In the genomic region with DNA sequence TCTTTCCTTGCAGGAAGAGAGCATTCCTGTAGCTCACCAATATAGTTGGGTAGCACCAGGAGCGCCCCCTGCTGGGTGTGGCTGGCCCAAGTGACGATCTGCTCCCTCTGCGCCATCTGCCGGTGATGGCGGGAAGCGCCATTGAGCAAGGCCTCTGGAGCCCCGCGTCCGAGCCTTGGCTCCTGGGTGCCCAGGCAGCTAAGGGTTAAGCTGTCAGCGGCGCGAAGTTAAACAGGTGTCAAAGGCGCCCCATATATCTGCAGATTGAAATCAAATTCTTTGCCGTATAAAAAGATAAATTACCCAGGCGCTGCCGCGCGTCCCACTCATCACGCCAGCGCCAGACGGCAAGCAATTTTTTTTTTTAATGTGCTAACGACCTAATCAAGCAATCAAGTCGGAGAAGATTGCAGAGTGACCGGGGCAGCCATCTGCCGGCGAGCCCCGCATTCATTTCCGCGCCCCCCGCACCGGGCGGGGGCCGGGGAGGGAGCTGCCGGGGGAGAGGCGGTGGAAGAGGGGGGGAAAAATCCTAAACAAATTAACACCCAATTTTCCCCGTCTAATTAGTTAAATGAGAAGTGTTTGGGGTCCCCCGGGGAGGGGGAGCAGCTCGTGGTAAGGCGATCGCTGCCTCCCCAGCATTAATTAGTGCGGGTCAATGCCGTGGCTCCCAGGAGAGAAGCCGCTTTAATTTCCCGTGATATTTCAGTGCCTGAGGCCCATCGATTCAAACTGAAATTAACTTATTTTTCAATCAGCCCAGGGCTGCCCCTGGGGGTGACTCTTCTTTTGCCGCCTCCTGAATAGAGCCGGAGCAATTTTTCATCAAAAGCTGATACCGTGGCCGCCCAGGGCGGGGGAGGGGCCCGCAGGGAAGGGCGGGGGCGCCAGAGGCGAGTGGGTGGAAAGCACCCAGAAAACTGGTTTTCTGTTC, we compare ENCODE assay signal across 8 mouse cellular contexts. TPM values are rescaled to one million over a fixed set of nuclear protein-coding genes. Genes with fewer than 3 reads are reported as not detected.
A peak's percentile ranks its signal among the peaks of the same experiment; 100 is the strongest.
DNase-seq lines count a peak whose midpoint lies in the region; ATAC-seq and TF ChIP-seq lines count a peak whose summit lies in the region.

No protein-coding gene starts in this region.

- TF ChIP-seq EP300 in MEL (IDR thresholded peaks at IDR 0.05; ENCODE audit: low read depth in 1 of 2, low read length in 2 of 2): no peak

- peak overlapping the region; percentile 69 for H3K9ac ChIP-seq in MEL (ENCODE audit: control insufficient read depth, low read depth, low read length, poor library complexity, severe bottlenecking)
- H3K9ac ChIP-seq in lung, embryonic 16.5 days (ENCODE audit: low read length): peak overlapping the region; percentile 68

- under 1% methylated on average over 54 of the region's 54 CpGs for WGBS in cerebellum, adult 2 months
- WGBS in lung, embryonic 16.5 days: under 1% methylated on average over 54 of the region's 54 CpGs

- H3K27me3 ChIP-seq in MEL (ENCODE audit: control insufficient read depth in 1 of 2, insufficient read depth in 2 of 2, low read length in 2 of 2): peaks cover 0 to 1% of the 10 kb centered on the region in 2 experiments; a peak in 1 of 4 replicates
- no peaks in the 10 kb centered on the region for H3K27me3 ChIP-seq in cerebellum, adult 2 months (ENCODE audit: control insufficient read depth, insufficient read depth, low read length)
- no peaks in the 10 kb centered on the region for H3K27me3 ChIP-seq in lung, embryonic 16.5 days (ENCODE audit: control insufficient read depth, insufficient read depth, low read depth, low read length)

- 0 out of 4 replicates have a peak, but pooled peaks of 1 of the 2 experiments have one; percentile 23 for TF ChIP-seq POLR2A in MEL (IDR thresholded peaks at IDR 0.05; ENCODE audit: control insufficient read depth in 1 of 2, insufficient read depth in 1 of 2, low read depth in 1 of 2, low read length in 2 of 2, poor library complexity in 1 of 2)
- no peak for TF ChIP-seq POLR2A in cerebellum, adult 2 months (IDR thresholded peaks at IDR 0.05; ENCODE audit: borderline replicate concordance, insufficient read depth, low read length)

- H3K4me2 ChIP-seq in lung, embryonic 16.5 days (ENCODE audit: low read depth, low read length): peak overlapping the region; percentile 100

- H3K27ac ChIP-seq in MEL (ENCODE audit: control insufficient read depth, low read depth, low read length): no peak overlapping the region
- no peak overlapping the region for H3K27ac ChIP-seq in cerebellum, adult 2 months (ENCODE audit: insufficient read depth, low read length)
- H3K27ac ChIP-seq in lung, embryonic 16.5 days (ENCODE audit: low read length): no peak overlapping the region

- ATAC-seq in hematopoietic stem cell, adult 5-6 weeks (replicated peaks in 1 of 2; ENCODE audit: insufficient read depth in 1 of 2, low FRiP score in 2 of 2, low TSS enrichment in 1 of 2, low read depth in 1 of 2, poor library complexity in 2 of 2, severe bottlenecking in 2 of 2): peak; percentile 92 to 93
- ATAC-seq in lung, embryonic 16.5 days (ENCODE audit: low read depth): peak; percentile 54; the same call in 1 of the 2 replicates

- H3K36me3 ChIP-seq in MEL (ENCODE audit: control insufficient read depth in 1 of 2, insufficient read depth in 2 of 2, low read length in 2 of 2): no peaks in the 10 kb centered on the region
- no peaks in the 10 kb centered on the region for H3K36me3 ChIP-seq in lung, embryonic 16.5 days (ENCODE audit: control insufficient read depth, insufficient read depth, low read length)

- peak in 2 of 3 experiments; percentile 97 to 100; a peak in 5 of 6 replicates for TF ChIP-seq CTCF in MEL (IDR thresholded peaks at IDR 0.05 in 2 of 3, conservative IDR thresholded peaks at IDR 0.05 in 1 of 3; ENCODE audit: control insufficient read depth in 1 of 3, insufficient read depth in 1 of 3, low read depth in 2 of 3, low read length in 3 of 3, poor library complexity in 1 of 3, severe bottlenecking in 1 of 3)
- peak; percentile 99 for TF ChIP-seq CTCF in cerebellum, adult 2 months (IDR thresholded peaks at IDR 0.05; ENCODE audit: borderline replicate concordance, insufficient read depth, low read depth, low read length)

- H3K4me1 ChIP-seq in MEL (ENCODE audit: control insufficient read depth in 1 of 2, insufficient read depth in 2 of 2, low read length in 2 of 2): no peaks in the 10 kb centered on the region
- no peaks in the 10 kb centered on the region for H3K4me1 ChIP-seq in cerebellum, adult 2 months (ENCODE audit: control insufficient read depth, insufficient read depth, low read length)
- H3K4me1 ChIP-seq in lung, embryonic 16.5 days (replicated peaks; ENCODE audit: control insufficient read depth, insufficient read depth, low read length): no peaks in the 10 kb centered on the region

- TF ChIP-seq RAD21 in MEL (IDR thresholded peaks at IDR 0.05; ENCODE audit: low read depth, low read length): peak; percentile 54

- peak overlapping the region; percentile 72 to 83 for H3K4me3 ChIP-seq in MEL (ENCODE audit: control insufficient read depth in 1 of 2, insufficient read depth in 1 of 2, low read depth in 2 of 2, low read length in 2 of 2)
- peak overlapping the region; percentile 70 for H3K4me3 ChIP-seq in cerebellum, adult 2 months (replicated peaks; ENCODE audit: insufficient read depth, low read depth, low read length)
- H3K4me3 ChIP-seq in lung, embryonic 16.5 days (ENCODE audit: low read length): peak overlapping the region; percentile 64

- H3K79me2 ChIP-seq in MEL (ENCODE audit: control insufficient read depth, insufficient read depth, low read length, poor library complexity): no peaks in the 10 kb centered on the region

- no peaks in the 10 kb centered on the region for H3K9me3 ChIP-seq in MEL (replicated peaks; ENCODE audit: insufficient read depth, low read length)
- no peaks in the 10 kb centered on the region for H3K9me3 ChIP-seq in lung, embryonic 16.5 days (ENCODE audit: control insufficient read depth, low read length)

- DNase-seq in MEL (ENCODE audit: low read depth, low spot score): peak; percentile 87
- DNase-seq in cerebellum, adult 2 months: peak; percentile 92 to 97
- peak; percentile 91 for DNase-seq in forelimb bud, embryonic 11.5 days (ENCODE audit: low read depth, low spot score)
- DNase-seq in layer of hippocampus, adult 9-10 months (ENCODE audit: low spot score): peak; percentile 94
- DNase-seq in ovary, postnatal 10 days (ENCODE audit: low spot score): peak; percentile 92
- DNase-seq in thymus, postnatal 10 days (ENCODE audit: low spot score in 2 of 2): peak; percentile 75 to 96

TF ChIP-seq in MEL, 35 proteins besides CTCF, POLR2A, EP300 and RAD21:
- no peak for TF ChIP-seq NELFE (IDR thresholded peaks at IDR 0.05; ENCODE audit: low read depth, low read length)
- no peak for TF ChIP-seq MEF2A (IDR thresholded peaks at IDR 0.05; ENCODE audit: extremely low read depth, insufficient replicate concordance, low read depth, low read length, poor library complexity, severe bottlenecking)
- no peak for TF ChIP-seq JUND (IDR thresholded peaks at IDR 0.05; ENCODE audit: low read depth, low read length)
- TF ChIP-seq TAL1 (IDR thresholded peaks at IDR 0.05; ENCODE audit: low read length): no peak
- no peak for TF ChIP-seq ZKSCAN1 (IDR thresholded peaks at IDR 0.05; ENCODE audit: low read depth, low read length)
- peak; percentile 13; the same call in 1 of the 2 replicates for TF ChIP-seq SIN3A (IDR thresholded peaks at IDR 0.05; ENCODE audit: low read length)
- TF ChIP-seq SMC3 (IDR thresholded peaks at IDR 0.05; ENCODE audit: low read depth, low read length): peak; percentile 88
- peak; percentile 62; the same call in 1 of the 2 replicates for TF ChIP-seq MAZ (IDR thresholded peaks at IDR 0.05; ENCODE audit: low read depth, low read length)
- TF ChIP-seq ZNF384 (IDR thresholded peaks at IDR 0.05; ENCODE audit: low read depth, low read length): peak; percentile 29; the same call in 1 of the 2 replicates
- TF ChIP-seq ZC3H11A (IDR thresholded peaks at IDR 0.05; ENCODE audit: low read depth, low read length): peak; percentile 26; the same call in 1 of the 2 replicates
- TF ChIP-seq TBP (IDR thresholded peaks at IDR 0.05; ENCODE audit: low read depth, low read length): 0 out of 2 replicates have a peak, but pooled peaks have one; percentile 40
- TF ChIP-seq MYB (IDR thresholded peaks at IDR 0.05; ENCODE audit: low read depth, low read length): no peak

RNA-seq across cellular contexts. Expression of gene Vsx2, which starts 20.5 kb away (rescaled TPM):
- total RNA-seq in MEL (2012; rRNA removed): not detected in 2 replicates
- not detected for polyA plus RNA-seq in MEL (2012; ENCODE audit: insufficient read depth in 1 of 2, insufficient read length in 2 of 2, low read depth in 1 of 2, low replicate concordance in 2 of 2, missing spikeins in 1 of 2)
- polyA plus RNA-seq in cerebellum, adult 2 months (2012; rRNA removed): 1.6 and 2.2 TPM in 2 replicates
- not detected in 2 replicates for total RNA-seq in hematopoietic stem cell, adult 5-6 weeks (2017)
- polyA plus RNA-seq in lung, embryonic 16.5 days (2015; fragmentation: Nextera tagmentation; extraction: Ambion mirVana): not detected in 2 replicates

RNA-seq across cellular contexts. Expression of gene Abcd4, which starts 27.1 kb away (rescaled TPM):
- total RNA-seq in MEL (2012; rRNA removed): 3.5 TPM in 2 replicates
- polyA plus RNA-seq in MEL (2012; ENCODE audit: insufficient read depth in 1 of 2, insufficient read length in 2 of 2, low read depth in 1 of 2, low replicate concordance in 2 of 2, missing spikeins in 1 of 2): 1 to 10 TPM in 1 of 2 experiments, not detected in 1; 7.1 TPM
- polyA plus RNA-seq in cerebellum, adult 2 months (2012; rRNA removed): 33.5 and 35.2 TPM in 2 replicates
- total RNA-seq in hematopoietic stem cell, adult 5-6 weeks (2017): 6.0 and 10.7 TPM in 2 replicates
- 14.5 and 14.8 TPM in 2 replicates for polyA plus RNA-seq in lung, embryonic 16.5 days (2015; fragmentation: Nextera tagmentation; extraction: Ambion mirVana)

RNA-seq across cellular contexts. Expression of gene Vrtn, which starts 50.7 kb away (rescaled TPM):
- not detected in 2 replicates for total RNA-seq in MEL (2012; rRNA removed)
- polyA plus RNA-seq in MEL (2012; ENCODE audit: insufficient read depth in 1 of 2, insufficient read length in 2 of 2, low read depth in 1 of 2, low replicate concordance in 2 of 2, missing spikeins in 1 of 2): not detected
- not detected in 2 replicates for polyA plus RNA-seq in cerebellum, adult 2 months (2012; rRNA removed)
- total RNA-seq in hematopoietic stem cell, adult 5-6 weeks (2017): 0.40 TPM in 1 of 2 replicates, not detected in the other
- not detected in 2 replicates for polyA plus RNA-seq in lung, embryonic 16.5 days (2015; fragmentation: Nextera tagmentation; extraction: Ambion mirVana)
